Mouse (Mus musculus) lung, postnatal 0 days (tissue): ENCODE measurements around the gene St3gal6. TPM values are rescaled to one million over a fixed set of nuclear protein-coding genes. Genes with fewer than 3 reads are reported as not detected.

Experiments used
- ATAC-seq: fragments of 200-750 bp; cut with Nextera tagmentation; 2 replicates; pipeline ENCODE4 v1.8.0; 2017; ENCODE audit warnings: moderate library complexity
- DNase-seq: peaks from one replicate; pipeline ENCODE4 v3.0.0-alpha.2; 2016; ENCODE audit warnings: low spot score
- H3K27ac ChIP-seq: fragments of 300-500 bp; sonication (generic); 2 replicates; pipeline ENCODE4 v1.5.1; 2014; ENCODE audit warnings: antibody characterized with exemption, mild to moderate bottlenecking, low read length, mixed read lengths
- H3K27me3 ChIP-seq: fragments of 300-500 bp; sonication (generic); replicated peaks from 2 replicates; pipeline ENCODE4 v1.6.1; 2014; ENCODE audit warnings: low read length, mixed read lengths; ENCODE audit not compliant: insufficient read depth
- H3K36me3 ChIP-seq: fragments of 300-500 bp; sonication (generic); 2 replicates; pipeline ENCODE4 v1.6.1; 2014; ENCODE audit warnings: low read length, mixed read lengths; ENCODE audit not compliant: insufficient read depth
- H3K4me1 ChIP-seq: fragments of 300-500 bp; sonication (generic); 2 replicates; pipeline ENCODE4 v1.6.1; 2014; ENCODE audit warnings: antibody characterized with exemption, low read depth, low read length, mixed read lengths; ENCODE audit not compliant: insufficient read depth
- H3K4me2 ChIP-seq: fragments of 300-500 bp; sonication (generic); replicated peaks from 2 replicates; pipeline ENCODE4 v1.6.1; 2014; ENCODE audit warnings: low read depth, mild to moderate bottlenecking, low read length, moderate library complexity, mixed read lengths
- H3K4me3 ChIP-seq: fragments of 300-500 bp; sonication (generic); 2 replicates; pipeline ENCODE4 v1.5.1; 2014; ENCODE audit warnings: low read depth, low read length
- H3K9ac ChIP-seq: fragments of 300-500 bp; sonication (generic); replicated peaks from 2 replicates; pipeline ENCODE4 v1.6.1; 2014; ENCODE audit warnings: low read depth, mild to moderate bottlenecking
- H3K9me3 ChIP-seq: fragments of 300-500 bp; sonication (generic); 2 replicates; pipeline ENCODE4 v1.6.1; 2016; ENCODE audit warnings: low read length, mixed read lengths
- CTCF ChIP-seq: IDR thresholded peaks from 2 replicates; pipeline ENCODE4 v1.5.1; 2016; ENCODE audit warnings: antibody characterized with exemption, mild to moderate bottlenecking
- EP300 ChIP-seq: IDR thresholded peaks from 2 replicates; pipeline ENCODE4 v1.6.1; 2016; ENCODE audit warnings: antibody characterized with exemption, mild to moderate bottlenecking, control low read depth
- WGBS: fragments of 180-500 bp; shearing (Covaris S2); extraction: QIAGEN DNeasy Blood & Tissue Kit; methylation state at CpG from one replicate; pipeline ENCODE4 v1.1.7; 2014; 5-methylcytosine and 5-hydroxymethylcytosine counted together
- polyA plus RNA-seq: library from polyadenylated mRNA; unstranded; fragments of >200 nt; fragmentation: Nextera tagmentation; extraction: Ambion mirVana; gene quantifications from 2 replicates; pipeline ENCODE4 v1.2.1, GENCODE M21; 2015

St3gal6 gene
- polyA plus RNA-seq, 1 experiment from 2014 or later = 56.0 TPM

- ATAC-seq = no peak
- WGBS = 87% methylated on average over 4 of the region's 4 CpGs
- H3K4me1 ChIP-seq = no peaks in the 10 kb centered on the region
- no peaks in the 10 kb centered on the region for H3K9me3 ChIP-seq
- DNase-seq = no peak
- H3K9ac ChIP-seq = no peak overlapping the region
- TF ChIP-seq CTCF (no peak), EP300 (no peak)
- no peak overlapping the region for H3K4me3 ChIP-seq
- no peaks in the 10 kb centered on the region for H3K27me3 ChIP-seq
- H3K27ac ChIP-seq = no peak overlapping the region
- H3K36me3 ChIP-seq = no peaks in the 10 kb centered on the region
- H3K4me2 ChIP-seq = no peak overlapping the region
Observed at GRCm38 (mm10) chr16:58449073-58449472, 75.0 kb downstream of the St3gal6 start.

GRCm38 (mm10) chr16:58446281-58447259 is 77.5 kb downstream of the St3gal6 start:
- WGBS = 67% methylated on average over 4 of the region's 4 CpGs
- no peak overlapping the region for H3K4me2 ChIP-seq
- H3K9ac ChIP-seq = no peak overlapping the region
- no peaks in the 10 kb centered on the region for H3K9me3 ChIP-seq
- DNase-seq (peak; percentile 73), ATAC-seq (peak; percentile 84)
- TF ChIP-seq CTCF = peak; percentile 38
- peak; percentile 39; the same call in 1 of the 2 replicates for TF ChIP-seq EP300
- H3K4me3 ChIP-seq = no peak overlapping the region
- no peaks in the 10 kb centered on the region for H3K27me3 ChIP-seq
- H3K4me1 ChIP-seq = no peaks in the 10 kb centered on the region
- H3K27ac ChIP-seq = peak overlapping the region; percentile 35; the same call in 1 of the 2 replicates
- H3K36me3 ChIP-seq = no peaks in the 10 kb centered on the region

GRCm38 (mm10) chr16:58444735-58445134 is 79.3 kb downstream of the St3gal6 start:
- Histone ChIP-seq H3K9ac (no peak overlapping the region), H3K36me3 (no peaks in the 10 kb centered on the region), H3K4me1 (no peaks in the 10 kb centered on the region), H3K27me3 (no peaks in the 10 kb centered on the region), H3K4me2 (no peak overlapping the region), H3K9me3 (no peaks in the 10 kb centered on the region), H3K27ac (no peak overlapping the region), H3K4me3 (no peak overlapping the region)
- DNase-seq (no peak), ATAC-seq (no peak)
- no peak for TF ChIP-seq EP300
- peak; percentile 60 for TF ChIP-seq CTCF
- WGBS = 68% methylated on average over 6 of the region's 6 CpGs

GRCm38 (mm10) chr16:58432384-58432783 is 91.7 kb downstream of the St3gal6 start:
- no peak overlapping the region for H3K4me2 ChIP-seq
- H3K36me3 ChIP-seq = no peaks in the 10 kb centered on the region
- no peak overlapping the region for H3K27ac ChIP-seq
- H3K4me1 ChIP-seq = no peaks in the 10 kb centered on the region
- H3K9me3 ChIP-seq = no peaks in the 10 kb centered on the region
- TF ChIP-seq EP300 (no peak), CTCF (no peak)
- DNase-seq (no peak), ATAC-seq (no peak)
- no peak overlapping the region for H3K9ac ChIP-seq
- no peaks in the 10 kb centered on the region for H3K27me3 ChIP-seq
- no peak overlapping the region for H3K4me3 ChIP-seq
- WGBS = 92% methylated on average over 1 of the region's 1 CpGs

- no peaks in the 10 kb centered on the region for H3K27me3 ChIP-seq
- no peak for TF ChIP-seq CTCF
- no peak for ATAC-seq
- no peak for DNase-seq
- no peak overlapping the region for H3K4me2 ChIP-seq
- no peak overlapping the region for H3K4me3 ChIP-seq
- H3K36me3 ChIP-seq = no peaks in the 10 kb centered on the region
- no peak overlapping the region for H3K9ac ChIP-seq
- WGBS = 54% methylated on average over 7 of the region's 7 CpGs
- H3K4me1 ChIP-seq = no peaks in the 10 kb centered on the region
- H3K27ac ChIP-seq = no peak overlapping the region
- no peaks in the 10 kb centered on the region for H3K9me3 ChIP-seq
Observed at GRCm38 (mm10) chr16:58430246-58430645, 93.8 kb downstream of the St3gal6 start.

- H3K27ac ChIP-seq = no peak overlapping the region
Observed at GRCm38 (mm10) chr16:58421696-58422354, 102.2 kb downstream of the St3gal6 start.

More at GRCm38 (mm10) chr16:58421696-58422354, 102.2 kb downstream of the St3gal6 start:
- Histone ChIP-seq H3K36me3 (no peaks in the 10 kb centered on the region), H3K27me3 (no peaks in the 10 kb centered on the region), H3K4me1 (no peaks in the 10 kb centered on the region), H3K4me3 (no peak overlapping the region), H3K4me2 (no peak overlapping the region), H3K9ac (no peak overlapping the region), H3K9me3 (no peaks in the 10 kb centered on the region)
- TF ChIP-seq EP300 (no peak), CTCF (no peak)
- DNase-seq (peak; percentile 49), ATAC-seq (peak; percentile 33; the same call in 1 of the 2 replicates)
- WGBS = 27% methylated on average over 11 of the region's 11 CpGs

Other genes with a start within 250 kb of the St3gal6 start
- gene Dcbld2, start 115.8 kb downstream of the St3gal6 start, polyA plus RNA-seq = 3.3 and 4.7 TPM in 2 replicates
- gene Gm813, start 92.7 kb upstream of the St3gal6 start, polyA plus RNA-seq = not detected in 2 replicates
- gene E330017A01Rik, start 114.5 kb upstream of the St3gal6 start, polyA plus RNA-seq = not detected in 2 replicates
- gene Cpox, start 146.0 kb upstream of the St3gal6 start, polyA plus RNA-seq = 13.4 and 14.2 TPM in 2 replicates
- 0.08 and 0.18 TPM in 2 replicates for gene Gpr15, start 194.8 kb upstream of the St3gal6 start, polyA plus RNA-seq
- gene Cldnd1, start 203.7 kb upstream of the St3gal6 start, polyA plus RNA-seq = 80.4 and 81.8 TPM in 2 replicates
- gene Olfr172, start 238.9 kb upstream of the St3gal6 start, polyA plus RNA-seq = not detected in 2 replicates